Mouse (Mus musculus) large intestine, adult 2 months (tissue): Measurements from ENCODE around the gene Mboat1. TPM values are rescaled to one million over a fixed set of nuclear protein-coding genes. Genes with fewer than 3 reads are reported as not detected.

Source experiments
- DNase-seq: peaks from one replicate; pipeline ENCODE4 v3.0.0-alpha.2; 2012; ENCODE audit warnings: low read depth, low spot score
- WGBS: fragments of 180-500 bp; shearing (Covaris S2); methylation state at CpG from one replicate; pipeline ENCODE4 v1.1.7; 2018; 5-methylcytosine and 5-hydroxymethylcytosine counted together
- polyA plus RNA-seq: library from polyadenylated mRNA; depleted of rRNA; stranded (reverse); fragments of >200 nt; gene quantifications from 2 replicates; pipeline ENCODE4 v1.2.3, GENCODE M21; 2012

The Mboat1 gene
- polyA plus RNA-seq, 1 experiment, result 13.9 TPM

- DNase-seq, result no peak
- WGBS, result 63% methylated on average over 11 of the region's 11 CpGs
These were observed 98.9 kb downstream of the Mboat1 start for GRCm38 (mm10) chr13:30235056-30235750.

- DNase-seq, result no peak
- whole genome bisulfite sequencing, result 83% methylated on average over 6 of the region's 6 CpGs
These were observed 103.1 kb downstream of the Mboat1 start for GRCm38 (mm10) chr13:30239396-30239795.

- no peak for DNase-seq
- 91% methylated on average over 4 of the region's 4 CpGs for WGBS
These were observed 109.3 kb downstream of the Mboat1 start for GRCm38 (mm10) chr13:30245573-30245972.

GRCm38 (mm10) chr13:30250341-30250905 lies 114.1 kb downstream of the Mboat1 start:
- WGBS, result 66% methylated on average over 5 of the region's 5 CpGs
- DNase-seq, result no peak

- DNase-seq, result no peak
- WGBS, result 50% methylated on average over 3 of the region's 3 CpGs
These were observed 115.1 kb downstream of the Mboat1 start for GRCm38 (mm10) chr13:30251431-30251830.

GRCm38 (mm10) chr13:30252692-30253091 lies 116.4 kb downstream of the Mboat1 start:
- no peak for DNase-seq
- 40% methylated on average over 3 of the region's 3 CpGs for WGBS

GRCm38 (mm10) chr13:30253636-30254264 lies 117.5 kb downstream of the Mboat1 start:
- 48% methylated on average over 5 of the region's 5 CpGs for WGBS
- DNase-seq, result no peak

- WGBS, result 83% methylated on average over 6 of the region's 6 CpGs
- no peak for DNase-seq
These were observed 118.1 kb downstream of the Mboat1 start for GRCm38 (mm10) chr13:30254421-30254820.

- no peak for DNase-seq
- WGBS, result 79% methylated on average over 10 of the region's 10 CpGs
These were observed 122.5 kb downstream of the Mboat1 start for GRCm38 (mm10) chr13:30258802-30259201.

- 86% methylated on average over 9 of the region's 9 CpGs for WGBS
- no peak for DNase-seq
These were observed 123.0 kb downstream of the Mboat1 start for GRCm38 (mm10) chr13:30259326-30259725.

- DNase-seq, result peak; percentile 73
- WGBS, result 13% methylated on average over 8 of the region's 8 CpGs
These were observed 123.7 kb downstream of the Mboat1 start for GRCm38 (mm10) chr13:30259912-30260560.

GRCm38 (mm10) chr13:30263681-30264080 lies 127.4 kb downstream of the Mboat1 start:
- no peak for DNase-seq
- WGBS, result 80% methylated on average over 2 of the region's 2 CpGs

GRCm38 (mm10) chr13:30264303-30264702 lies 128.0 kb downstream of the Mboat1 start:
- no peak for DNase-seq
- WGBS, result 56% methylated on average over 12 of the region's 12 CpGs

GRCm38 (mm10) chr13:30264765-30265164 lies 128.5 kb downstream of the Mboat1 start:
- no peak for DNase-seq
- 57% methylated on average over 5 of the region's 5 CpGs for WGBS

- no peak for DNase-seq
- 77% methylated on average over 11 of the region's 11 CpGs for WGBS
These were observed 129.7 kb downstream of the Mboat1 start for GRCm38 (mm10) chr13:30266036-30266435.

- WGBS, result 17% methylated on average over 6 of the region's 6 CpGs
- peak; percentile 11 for DNase-seq
These were observed 135.9 kb downstream of the Mboat1 start for GRCm38 (mm10) chr13:30272040-30272686.
